Mouse (Mus musculus) G1E (cell line): Measurements from ENCODE around the gene BC003965. TPM values are rescaled to one million over a fixed set of nuclear protein-coding genes. Genes with fewer than 3 reads are reported as not detected.

Source experiments
- ATAC-seq: 2 replicates; pipeline ENCODE4 v1.8.0; 2016; ENCODE audit warnings: mild to moderate bottlenecking; ENCODE audit not compliant: insufficient number of reproducible peaks, poor library complexity, low FRiP score, severe bottlenecking; ENCODE audit errors: extremely low read depth
- DNase-seq: peaks from one replicate; pipeline ENCODE4 v3.0.0; 2012; ENCODE audit warnings: low spot score
- H3K27me3 ChIP-seq: 2 replicates; pipeline ENCODE4 v1.6.1; 2012; ENCODE audit warnings: mild to moderate bottlenecking, low read length, inconsistent platforms; ENCODE audit not compliant: insufficient read depth
- H3K36me3 ChIP-seq: replicated peaks from 2 replicates; pipeline ENCODE3; 2012; ENCODE audit warnings: mild to moderate bottlenecking, inconsistent platforms
- H3K4me1 ChIP-seq: 2 replicates; pipeline ENCODE4 v1.6.1; 2012; ENCODE audit warnings: low read depth, low read length, inconsistent platforms, mixed read lengths; ENCODE audit not compliant: insufficient read depth
- H3K4me3 ChIP-seq: 2 replicates; pipeline ENCODE4 v1.5.1; 2012; ENCODE audit warnings: low read depth, mild to moderate bottlenecking, inconsistent platforms, low read length, moderate library complexity, mixed read lengths
- H3K9me3 ChIP-seq: replicated peaks from 2 replicates; pipeline ENCODE4 v1.6.1; 2012; ENCODE audit warnings: inconsistent platforms
- CTCF ChIP-seq: IDR thresholded peaks from 2 replicates; pipeline ENCODE4 v1.5.1; 2012; ENCODE audit warnings: low read depth, low read length, inconsistent platforms, mixed read lengths
- GATA1 ChIP-seq: IDR thresholded peaks from 2 replicates; pipeline ENCODE4 v1.6.1; 2012; ENCODE audit warnings: borderline replicate concordance, low read length, inconsistent platforms, mixed read lengths
- GATA2 ChIP-seq: IDR thresholded peaks from 2 replicates; pipeline ENCODE4 v1.6.1; 2012; ENCODE audit warnings: low read depth, low read length, inconsistent platforms, borderline replicate concordance
- POLR2AphosphoS5 ChIP-seq: IDR thresholded peaks from 2 replicates; pipeline ENCODE4 v1.6.1; 2012; ENCODE audit warnings: low read depth, low read length, inconsistent platforms; ENCODE audit not compliant: insufficient replicate concordance
- TAL1 ChIP-seq: conservative IDR thresholded peaks from 2 replicates; pipeline ENCODE4 v1.6.1; 2012; ENCODE audit warnings: low read depth, low read length, inconsistent platforms, mixed read lengths
- polyA plus RNA-seq: library from polyadenylated mRNA; stranded (reverse); fragments of >175 nt; gene quantifications from 2 replicates; pipeline ENCODE4 v1.2.3, GENCODE M21; 2012
- total RNA-seq, 2 experiments: library from RNA; stranded (forward) in 1 of 2; stranded (reverse) in 1 of 2; fragments of 200-1000 nt in 1 of 2; fragments of >200 nt in 1 of 2; fragmentation: Nextera tagmentation in 1 of 2; gene quantifications; 2 replicates each; pipeline ENCODE4 v1.2.3; 2014 to 2017

BC003965 gene
- total and polyA plus RNA-seq, 3 experiments: 12.1 to 36.9 (median 15.7) TPM

DNA sequence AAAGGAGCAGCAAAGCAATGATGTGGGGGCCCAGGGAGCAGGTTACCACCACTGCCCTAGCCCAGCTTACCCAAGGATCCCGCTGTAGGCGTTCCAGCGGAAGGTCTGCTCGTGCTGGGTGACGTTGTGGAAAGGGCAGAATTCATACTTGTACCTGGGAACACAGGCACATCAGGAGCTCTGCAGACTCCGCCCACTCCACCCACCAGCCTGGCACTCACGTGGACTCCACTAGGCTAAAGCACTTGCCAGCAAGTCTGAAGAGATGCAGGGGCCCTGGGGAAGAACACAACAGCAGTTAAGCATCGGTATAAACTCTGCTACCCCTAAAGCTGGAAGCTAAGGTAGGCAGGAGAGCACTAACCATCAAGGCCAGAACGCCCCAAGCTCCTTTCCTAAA is 51.3 kb downstream of the BC003965 start:
- ATAC-seq (no peak), DNase-seq (no peak)
- peaks cover 46% of the 10 kb centered on the region for H3K36me3 ChIP-seq
- peaks cover 14% of the 10 kb centered on the region for H3K4me1 ChIP-seq
- H3K27me3 ChIP-seq: no peaks in the 10 kb centered on the region
- no peak overlapping the region for H3K4me3 ChIP-seq
- no peaks in the 10 kb centered on the region for H3K9me3 ChIP-seq
- no peak for TF ChIP-seq POLR2AphosphoS5
- no peak for TF ChIP-seq CTCF
- TF ChIP-seq TAL1: no peak
- TF ChIP-seq GATA2: no peak
- TF ChIP-seq GATA1: no peak

Other genes with a start within 250 kb of the BC003965 start
Only the 20 nearest of the 22 such genes appear.
- 79.9 and 83.5 TPM in 2 replicates for gene Jpt2, start 223.9 kb upstream of the BC003965 start, total RNA-seq (2014; fragmentation: Nextera tagmentation)
- 71.2 and 72.3 TPM in 2 replicates for gene Jpt2, start 223.9 kb upstream of the BC003965 start, total RNA-seq (2017)
- gene Jpt2, start 223.9 kb upstream of the BC003965 start, polyA plus RNA-seq: 25.9 and 28.8 TPM in 2 replicates
- gene Cramp1l, start 168.8 kb upstream of the BC003965 start, total RNA-seq (2014; fragmentation: Nextera tagmentation): 37.7 and 39.5 TPM in 2 replicates
- gene Cramp1l, start 168.8 kb upstream of the BC003965 start, total RNA-seq (2017): 8.6 and 8.9 TPM in 2 replicates
- gene Cramp1l, start 168.8 kb upstream of the BC003965 start, polyA plus RNA-seq: 14.0 and 14.9 TPM in 2 replicates
- 17.7 and 37.9 TPM in 2 replicates for gene Ift140, start 168.5 kb upstream of the BC003965 start, total RNA-seq (2014; fragmentation: Nextera tagmentation)
- gene Ift140, start 168.5 kb upstream of the BC003965 start, total RNA-seq (2017): 13.5 and 17.9 TPM in 2 replicates
- gene Ift140, start 168.5 kb upstream of the BC003965 start, polyA plus RNA-seq: 9.6 and 9.9 TPM in 2 replicates
- gene Tmem204, start 101.0 kb upstream of the BC003965 start, total RNA-seq (2014; fragmentation: Nextera tagmentation): not detected in 2 replicates
- 0.11 and 0.17 TPM in 2 replicates for gene Tmem204, start 101.0 kb upstream of the BC003965 start, total RNA-seq (2017)
- not detected in 2 replicates for gene Tmem204, start 101.0 kb upstream of the BC003965 start, polyA plus RNA-seq
- 6.0 and 25.6 TPM in 2 replicates for gene Telo2, start 68.6 kb upstream of the BC003965 start, total RNA-seq (2014; fragmentation: Nextera tagmentation)
- gene Telo2, start 68.6 kb upstream of the BC003965 start, total RNA-seq (2017): 22.3 and 28.2 TPM in 2 replicates
- 34.9 and 44.0 TPM in 2 replicates for gene Telo2, start 68.6 kb upstream of the BC003965 start, polyA plus RNA-seq
- gene Ptx4, start 63.8 kb upstream of the BC003965 start, total RNA-seq (2014; fragmentation: Nextera tagmentation): not detected in 2 replicates
- 0.33 TPM in 1 of 2 replicates, not detected in the other for gene Ptx4, start 63.8 kb upstream of the BC003965 start, total RNA-seq (2017)
- gene Ptx4, start 63.8 kb upstream of the BC003965 start, polyA plus RNA-seq: not detected in 2 replicates
- 10.8 and 12.7 TPM in 2 replicates for gene Clcn7, start 51.2 kb upstream of the BC003965 start, total RNA-seq (2014; fragmentation: Nextera tagmentation)
- 15.7 and 17.8 TPM in 2 replicates for gene Clcn7, start 51.2 kb upstream of the BC003965 start, total RNA-seq (2017)
- 14.7 and 16.1 TPM in 2 replicates for gene Clcn7, start 51.2 kb upstream of the BC003965 start, polyA plus RNA-seq
- gene Ccdc154, start 22.1 kb upstream of the BC003965 start, total RNA-seq (2014; fragmentation: Nextera tagmentation): not detected in 2 replicates
- 0.05 and 0.12 TPM in 2 replicates for gene Ccdc154, start 22.1 kb upstream of the BC003965 start, total RNA-seq (2017)
- gene Ccdc154, start 22.1 kb upstream of the BC003965 start, polyA plus RNA-seq: not detected in 2 replicates
- not detected in 2 replicates for gene Gm38655, start 9.1 kb upstream of the BC003965 start, total RNA-seq (2014; fragmentation: Nextera tagmentation)
- 0.52 TPM in 1 of 2 replicates, not detected in the other for gene Gm38655, start 9.1 kb upstream of the BC003965 start, total RNA-seq (2017)
- gene Gm38655, start 9.1 kb upstream of the BC003965 start, polyA plus RNA-seq: 0.05 TPM in 1 of 2 replicates, not detected in the other
- 14.1 and 15.0 TPM in 2 replicates for gene Unkl, start 3.8 kb downstream of the BC003965 start, total RNA-seq (2014; fragmentation: Nextera tagmentation)
- gene Unkl, start 3.8 kb downstream of the BC003965 start, total RNA-seq (2017): 8.5 and 10.1 TPM in 2 replicates
- 59.4 and 65.9 TPM in 2 replicates for gene Unkl, start 3.8 kb downstream of the BC003965 start, polyA plus RNA-seq
- 9.7 and 10.0 TPM in 2 replicates for gene Gnptg, start 55.6 kb downstream of the BC003965 start, total RNA-seq (2014; fragmentation: Nextera tagmentation)
- gene Gnptg, start 55.6 kb downstream of the BC003965 start, total RNA-seq (2017): 22.2 and 31.1 TPM in 2 replicates
- 5.4 and 11.6 TPM in 2 replicates for gene Gnptg, start 55.6 kb downstream of the BC003965 start, polyA plus RNA-seq
- 15.2 and 17.6 TPM in 2 replicates for gene Tsr3, start 55.6 kb downstream of the BC003965 start, total RNA-seq (2014; fragmentation: Nextera tagmentation)
- 34.4 and 41.0 TPM in 2 replicates for gene Tsr3, start 55.6 kb downstream of the BC003965 start, total RNA-seq (2017)
- gene Tsr3, start 55.6 kb downstream of the BC003965 start, polyA plus RNA-seq: 22.4 and 24.2 TPM in 2 replicates
- gene Baiap3, start 71.8 kb downstream of the BC003965 start, total RNA-seq (2014; fragmentation: Nextera tagmentation): not detected in 2 replicates
- gene Baiap3, start 71.8 kb downstream of the BC003965 start, total RNA-seq (2017): 0.17 and 0.33 TPM in 2 replicates
- gene Baiap3, start 71.8 kb downstream of the BC003965 start, polyA plus RNA-seq: 0.06 TPM in 1 of 2 replicates, not detected in the other
- gene Ube2i, start 90.1 kb downstream of the BC003965 start, total RNA-seq (2014; fragmentation: Nextera tagmentation): 516 and 535 TPM in 2 replicates
- gene Ube2i, start 90.1 kb downstream of the BC003965 start, total RNA-seq (2017): 421 and 442 TPM in 2 replicates
- gene Ube2i, start 90.1 kb downstream of the BC003965 start, polyA plus RNA-seq: 422 and 440 TPM in 2 replicates
- gene Prss34, start 113.8 kb downstream of the BC003965 start, total RNA-seq (2014; fragmentation: Nextera tagmentation): not detected in 2 replicates
- gene Prss34, start 113.8 kb downstream of the BC003965 start, total RNA-seq (2017): not detected in 2 replicates
- gene Prss34, start 113.8 kb downstream of the BC003965 start, polyA plus RNA-seq: 0.06 TPM in 1 of 2 replicates, not detected in the other
- gene Prss28, start 124.1 kb downstream of the BC003965 start, total RNA-seq (2014; fragmentation: Nextera tagmentation): not detected in 2 replicates
- 0.11 TPM in 1 of 2 replicates, not detected in the other for gene Prss28, start 124.1 kb downstream of the BC003965 start, total RNA-seq (2017)
- gene Prss28, start 124.1 kb downstream of the BC003965 start, polyA plus RNA-seq: not detected in 2 replicates
- not detected in 2 replicates for gene Prss29, start 134.1 kb downstream of the BC003965 start, total RNA-seq (2014; fragmentation: Nextera tagmentation)
- gene Prss29, start 134.1 kb downstream of the BC003965 start, total RNA-seq (2017): not detected in 2 replicates
- not detected in 2 replicates for gene Prss29, start 134.1 kb downstream of the BC003965 start, polyA plus RNA-seq
- gene Tpsab1, start 161.0 kb downstream of the BC003965 start, total RNA-seq (2014; fragmentation: Nextera tagmentation): 0.75 TPM in 1 of 2 replicates, not detected in the other
- gene Tpsab1, start 161.0 kb downstream of the BC003965 start, total RNA-seq (2017): 14.2 and 14.5 TPM in 2 replicates
- gene Tpsab1, start 161.0 kb downstream of the BC003965 start, polyA plus RNA-seq: 0.12 and 0.14 TPM in 2 replicates
- gene Tpsb2, start 181.8 kb downstream of the BC003965 start, total RNA-seq (2014; fragmentation: Nextera tagmentation): 0.58 TPM in 1 of 2 replicates, not detected in the other
- gene Tpsb2, start 181.8 kb downstream of the BC003965 start, total RNA-seq (2017): 12.9 and 15.4 TPM in 2 replicates
- gene Tpsb2, start 181.8 kb downstream of the BC003965 start, polyA plus RNA-seq: not detected in 2 replicates
- gene Tpsg1, start 184.7 kb downstream of the BC003965 start, total RNA-seq (2014; fragmentation: Nextera tagmentation): not detected in 2 replicates
- 0.60 and 0.70 TPM in 2 replicates for gene Tpsg1, start 184.7 kb downstream of the BC003965 start, total RNA-seq (2017)
- not detected in 2 replicates for gene Tpsg1, start 184.7 kb downstream of the BC003965 start, polyA plus RNA-seq